1 mouse cellular context compared by ENCODE assay signal in the genomic region with DNA sequence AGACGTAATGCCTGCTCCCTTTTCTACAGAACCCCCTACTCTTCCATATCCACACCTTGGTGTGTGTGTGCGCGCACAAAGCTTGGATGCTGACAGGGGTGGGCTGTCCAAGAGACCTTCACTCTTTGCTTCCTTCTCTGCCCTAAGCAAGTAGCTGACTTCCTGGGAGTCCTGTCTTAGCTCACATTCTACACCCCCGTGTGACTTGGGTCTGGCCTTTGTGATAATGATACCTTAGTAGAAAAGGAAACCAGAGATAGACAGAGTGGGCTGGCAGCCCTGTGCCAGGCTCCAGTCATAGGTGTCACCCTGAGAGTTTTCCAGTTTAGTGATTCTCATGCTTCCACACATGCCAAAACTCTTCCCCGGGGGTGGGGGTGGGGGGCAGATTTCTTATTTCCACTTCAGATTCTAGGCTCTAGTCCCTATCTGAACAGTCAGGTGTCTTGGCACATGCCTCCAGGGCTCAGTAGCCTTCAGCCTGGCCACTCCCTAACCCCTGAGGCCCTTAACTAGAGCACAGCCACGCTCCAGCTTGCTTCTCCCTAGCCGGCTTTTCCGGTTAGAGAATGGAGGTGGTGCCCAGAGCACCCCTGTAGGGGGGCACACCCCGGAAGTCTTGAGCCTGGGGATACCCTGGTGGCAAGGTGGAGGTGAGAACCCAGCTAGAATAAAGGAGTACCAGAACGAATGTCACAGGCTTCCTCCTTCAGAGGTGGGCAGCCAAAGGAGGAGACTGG.
TF ChIP-seq lines count a peak whose summit lies in the region.

No protein-coding gene starts in this region.

TF ChIP-seq in MEL, 35 proteins besides CTCF, POLR2A, EP300 and RAD21:
- peak; percentile 55; the same call in 1 of the 2 replicates for TF ChIP-seq TCF12 (IDR thresholded peaks at IDR 0.05; ENCODE audit: low read depth, low read length)
- no peak for TF ChIP-seq MEF2A (IDR thresholded peaks at IDR 0.05; ENCODE audit: extremely low read depth, insufficient replicate concordance, low read depth, low read length, poor library complexity, severe bottlenecking)
